Mouse (Mus musculus) midbrain, embryonic 12.5 days (tissue): ENCODE measurements at regions not wholly inside any gene's neighbourhood (a gene's known extent, or its start where the extent isn't known, plus 50 kb on each side); places are given as distances from the start of the nearest gene placed in this dataset.
A peak's percentile ranks its signal among the peaks of the same experiment; 100 is the strongest.

Experiments
- ATAC-seq: fragments of 200-750 bp; cut with Nextera tagmentation; 2 replicates; pipeline ENCODE4 v1.8.0; 2017; ENCODE audit warnings: low read depth, moderate TSS enrichment, moderate library complexity; ENCODE audit not compliant: low FRiP score
- H3K27ac ChIP-seq: fragments of 300-500 bp; sonication (generic); replicated peaks from 2 replicates; pipeline ENCODE4 v1.5.1; 2016; ENCODE audit warnings: mild to moderate bottlenecking
- H3K27me3 ChIP-seq: fragments of 300-500 bp; sonication (generic); 2 replicates; pipeline ENCODE4 v1.6.1; 2016; ENCODE audit warnings: mild to moderate bottlenecking
- H3K36me3 ChIP-seq: fragments of 300-500 bp; sonication (generic); 2 replicates; pipeline ENCODE4 v1.6.1; 2016
- H3K4me1 ChIP-seq: fragments of 300-500 bp; sonication (generic); 2 replicates; pipeline ENCODE4 v1.6.1; 2016
- H3K4me2 ChIP-seq: fragments of 300-500 bp; sonication (generic); replicated peaks from 2 replicates; pipeline ENCODE4 v1.6.1; 2016; ENCODE audit warnings: mild to moderate bottlenecking, moderate library complexity
- H3K4me3 ChIP-seq: fragments of 300-500 bp; sonication (generic); 2 replicates; pipeline ENCODE4 v1.5.1; 2016; ENCODE audit warnings: mild to moderate bottlenecking
- H3K9ac ChIP-seq: fragments of 300-500 bp; sonication (generic); replicated peaks from 2 replicates; pipeline ENCODE4 v1.6.1; 2016; ENCODE audit warnings: mild to moderate bottlenecking, moderate library complexity
- H3K9me3 ChIP-seq: fragments of 300-500 bp; sonication (generic); 2 replicates; pipeline ENCODE4 v1.6.1; 2016; ENCODE audit warnings: mild to moderate bottlenecking
- WGBS: fragments of 180-500 bp; shearing (Covaris S2); methylation state at CpG from one replicate; pipeline ENCODE4 v1.1.7; 2016; 5-methylcytosine and 5-hydroxymethylcytosine counted together

GRCm38 (mm10) chr9:84178705-84179104 lies 253.8 kb downstream of the Bckdhb start:
- no peak for ATAC-seq
- Histone ChIP-seq H3K9ac (no peak overlapping the region), H3K4me2 (no peak overlapping the region), H3K4me1 (no peaks in the 10 kb centered on the region), H3K27ac (no peak overlapping the region), H3K27me3 (no peaks in the 10 kb centered on the region), H3K9me3 (no peaks in the 10 kb centered on the region), H3K36me3 (no peaks in the 10 kb centered on the region), H3K4me3 (no peak overlapping the region)
- 80% methylated on average over 5 of the region's 5 CpGs for WGBS

GRCm38 (mm10) chr9:84179238-84179637 lies 254.3 kb downstream of the Bckdhb start:
- no peaks in the 10 kb centered on the region for H3K9me3 ChIP-seq
- H3K27me3 ChIP-seq: no peaks in the 10 kb centered on the region
- no peak for ATAC-seq
- no peak overlapping the region for H3K27ac ChIP-seq
- no peak overlapping the region for H3K9ac ChIP-seq
- no peaks in the 10 kb centered on the region for H3K4me1 ChIP-seq
- no peak overlapping the region for H3K4me2 ChIP-seq
- no peak overlapping the region for H3K4me3 ChIP-seq
- 48% methylated on average over 4 of the region's 4 CpGs for WGBS
- H3K36me3 ChIP-seq: no peaks in the 10 kb centered on the region

- 72% methylated on average over 6 of the region's 6 CpGs for WGBS
Measured at GRCm38 (mm10) chr9:84183637-84184374, 258.9 kb downstream of the Bckdhb start.

GRCm38 (mm10) chr9:84187531-84187930 lies 262.6 kb downstream of the Bckdhb start:
- Histone ChIP-seq H3K36me3 (no peaks in the 10 kb centered on the region), H3K4me2 (no peak overlapping the region), H3K27ac (no peak overlapping the region), H3K9me3 (no peaks in the 10 kb centered on the region), H3K9ac (no peak overlapping the region), H3K4me1 (no peaks in the 10 kb centered on the region), H3K27me3 (no peaks in the 10 kb centered on the region), H3K4me3 (no peak overlapping the region)
- 82% methylated on average over 3 of the region's 3 CpGs for WGBS
- no peak for ATAC-seq

More at GRCm38 (mm10) chr9:84183637-84184374, 258.9 kb downstream of the Bckdhb start:
- Histone ChIP-seq H3K9ac (no peak overlapping the region), H3K4me2 (no peak overlapping the region), H3K36me3 (no peaks in the 10 kb centered on the region), H3K4me3 (no peak overlapping the region), H3K27me3 (no peaks in the 10 kb centered on the region), H3K4me1 (no peaks in the 10 kb centered on the region), H3K27ac (no peak overlapping the region), H3K9me3 (no peaks in the 10 kb centered on the region)
- ATAC-seq: no peak

GRCm38 (mm10) chr9:84193405-84193804 lies 268.5 kb downstream of the Bckdhb start:
- Histone ChIP-seq H3K9ac (no peak overlapping the region), H3K27me3 (no peaks in the 10 kb centered on the region), H3K4me1 (no peaks in the 10 kb centered on the region; the same call in 1 of the 2 replicates), H3K27ac (no peak overlapping the region), H3K4me2 (no peak overlapping the region), H3K36me3 (no peaks in the 10 kb centered on the region), H3K9me3 (no peaks in the 10 kb centered on the region), H3K4me3 (no peak overlapping the region)
- ATAC-seq: no peak
- WGBS: 80% methylated on average over 1 of the region's 1 CpGs

GRCm38 (mm10) chr9:84194716-84195115 lies 269.8 kb downstream of the Bckdhb start:
- 89% methylated on average over 4 of the region's 4 CpGs for WGBS
- Histone ChIP-seq H3K4me3 (no peak overlapping the region), H3K9me3 (no peaks in the 10 kb centered on the region), H3K27ac (no peak overlapping the region), H3K27me3 (no peaks in the 10 kb centered on the region), H3K9ac (no peak overlapping the region), H3K4me1 (no peaks in the 10 kb centered on the region; the same call in 1 of the 2 replicates), H3K4me2 (no peak overlapping the region), H3K36me3 (no peaks in the 10 kb centered on the region)
- ATAC-seq: no peak

GRCm38 (mm10) chr9:84195338-84195737 lies 270.4 kb downstream of the Bckdhb start:
- Histone ChIP-seq H3K27ac (no peak overlapping the region), H3K4me3 (no peak overlapping the region), H3K4me2 (no peak overlapping the region), H3K4me1 (no peaks in the 10 kb centered on the region; the same call in 1 of the 2 replicates), H3K27me3 (no peaks in the 10 kb centered on the region), H3K9ac (no peak overlapping the region), H3K36me3 (no peaks in the 10 kb centered on the region), H3K9me3 (no peaks in the 10 kb centered on the region)
- peak; percentile 47; the same call in 1 of the 2 replicates for ATAC-seq
- WGBS: 52% methylated on average over 4 of the region's 4 CpGs

- no peak for ATAC-seq
- no peak overlapping the region for H3K27ac ChIP-seq
Measured at GRCm38 (mm10) chr9:84200208-84200607, 275.3 kb downstream of the Bckdhb start.

GRCm38 (mm10) chr9:84204056-84204455 lies 279.1 kb downstream of the Bckdhb start:
- Histone ChIP-seq H3K9ac (no peak overlapping the region), H3K27ac (no peak overlapping the region), H3K27me3 (no peaks in the 10 kb centered on the region), H3K9me3 (no peaks in the 10 kb centered on the region), H3K36me3 (no peaks in the 10 kb centered on the region), H3K4me1 (no peaks in the 10 kb centered on the region), H3K4me2 (no peak overlapping the region), H3K4me3 (no peak overlapping the region)
- WGBS: 79% methylated on average over 3 of the region's 3 CpGs
- no peak for ATAC-seq

More at GRCm38 (mm10) chr9:84200208-84200607, 275.3 kb downstream of the Bckdhb start:
- Histone ChIP-seq H3K4me3 (no peak overlapping the region), H3K9ac (no peak overlapping the region), H3K4me1 (no peaks in the 10 kb centered on the region), H3K4me2 (no peak overlapping the region), H3K9me3 (no peaks in the 10 kb centered on the region), H3K27me3 (no peaks in the 10 kb centered on the region), H3K36me3 (no peaks in the 10 kb centered on the region)
- WGBS: 87% methylated on average over 3 of the region's 3 CpGs

GRCm38 (mm10) chr9:84240491-84240975 lies 315.6 kb downstream of the Bckdhb start:
- no peak overlapping the region for H3K9ac ChIP-seq
- no peak overlapping the region for H3K4me2 ChIP-seq
- no peaks in the 10 kb centered on the region for H3K36me3 ChIP-seq
- H3K4me1 ChIP-seq: no peaks in the 10 kb centered on the region
- H3K4me3 ChIP-seq: no peak overlapping the region
- WGBS: 79% methylated on average over 4 of the region's 4 CpGs
- H3K27me3 ChIP-seq: no peaks in the 10 kb centered on the region
- no peaks in the 10 kb centered on the region for H3K9me3 ChIP-seq
- ATAC-seq: no peak
- H3K27ac ChIP-seq: no peak overlapping the region

- no peak overlapping the region for H3K4me3 ChIP-seq
- no peak overlapping the region for H3K9ac ChIP-seq
- WGBS: 97% methylated on average over 1 of the region's 1 CpGs
- ATAC-seq: no peak
- no peak overlapping the region for H3K27ac ChIP-seq
- H3K27me3 ChIP-seq: no peaks in the 10 kb centered on the region
- H3K4me1 ChIP-seq: peaks cover 11% of the 10 kb centered on the region
- no peaks in the 10 kb centered on the region for H3K9me3 ChIP-seq
- no peaks in the 10 kb centered on the region for H3K36me3 ChIP-seq
- no peak overlapping the region for H3K4me2 ChIP-seq
Measured at GRCm38 (mm10) chr9:84249765-84250164, 324.8 kb downstream of the Bckdhb start.

GRCm38 (mm10) chr9:84253022-84253991 lies 328.4 kb downstream of the Bckdhb start:
- ATAC-seq: peak; percentile 88
- 15% methylated on average over 7 of the region's 7 CpGs for WGBS
- no peaks in the 10 kb centered on the region for H3K9me3 ChIP-seq
- no peak overlapping the region for H3K9ac ChIP-seq
- no peaks in the 10 kb centered on the region for H3K36me3 ChIP-seq
- no peak overlapping the region for H3K4me2 ChIP-seq
- peaks cover 11% of the 10 kb centered on the region for H3K4me1 ChIP-seq
- no peaks in the 10 kb centered on the region for H3K27me3 ChIP-seq
- no peak overlapping the region for H3K27ac ChIP-seq
- H3K4me3 ChIP-seq: no peak overlapping the region
